In the genomic region with DNA sequence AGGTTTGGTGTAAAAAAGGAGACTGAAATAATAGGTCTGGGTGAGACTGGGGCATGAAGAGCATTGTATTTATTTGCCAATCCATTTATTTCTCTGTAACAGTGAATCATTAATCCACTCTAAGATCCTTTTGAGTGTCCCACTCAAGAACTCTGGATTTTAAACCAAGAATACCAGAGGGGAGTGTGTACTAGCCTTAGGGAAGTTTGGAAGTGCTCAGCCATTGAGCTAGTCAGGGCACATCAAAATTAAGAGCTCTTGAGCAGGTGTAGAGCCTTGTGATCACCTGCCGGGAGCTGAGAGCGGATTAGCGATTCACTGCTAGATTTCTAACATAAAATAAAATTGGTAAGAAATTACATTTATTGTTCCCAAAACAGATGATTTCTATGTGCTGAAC, we compare ENCODE assay signal across 29 mouse cellular contexts. TPM values are rescaled to one million over a fixed set of nuclear protein-coding genes. Genes with fewer than 3 reads are reported as not detected.
DNase-seq lines count a peak whose midpoint lies in the region; ATAC-seq and TF ChIP-seq lines count a peak whose summit lies in the region.
"Had no signal": no experiment of that assay in that cellular context is flagged by ENCODE, and none has a peak within 500 bp of the region (broad histone marks: within the 10 kb centered on the region; RNA-seq: fewer than 3 reads in every experiment).

No protein-coding gene starts in this region.

- TF ChIP-seq EP300 in lung, postnatal 0 days (IDR thresholded peaks at IDR 0.05), result no peak

- H3K4me1 ChIP-seq in lung, embryonic 15.5 days, result no peaks in the 10 kb centered on the region
- H3K4me1 ChIP-seq in lung, postnatal 0 days (ENCODE audit: insufficient read depth, low read depth, low read length), result no peaks in the 10 kb centered on the region
- no peaks in the 10 kb centered on the region for H3K4me1 ChIP-seq in lung, adult 2 months (ENCODE audit: control insufficient read depth, insufficient read depth, low read length)
- H3K4me1 ChIP-seq: embryonic facial prominence, embryonic 13.5 days; embryonic facial prominence, embryonic 15.5 days; forebrain, embryonic 10.5 days; forebrain, embryonic 12.5 days had no signal

- TF ChIP-seq POLR2A in lung, adult 2 months (IDR thresholded peaks at IDR 0.05; ENCODE audit: borderline replicate concordance, extremely low read depth, low read depth, low read length), result no peak

- DNase-seq in heart, adult 11 months, result peak; percentile 59
- DNase-seq in heart, postnatal 14 days, result no peak
- no peak for DNase-seq in lung, postnatal 14 days
- DNase-seq in lung, postnatal 0 days (ENCODE audit: low spot score), result peak; percentile 54
- no peak for DNase-seq in lung, adult 2 months
- peak; percentile 29 for DNase-seq in lung, postnatal 36 days
- DNase-seq: adrenal gland, adult 8-10 months; adrenal gland, postnatal 14 days; adrenal gland, postnatal 36 days; B cell, adult 2 months; cerebellum, adult 11-12 months; cerebellum, adult 2 months; cerebellum, adult 9-10 months; cerebellum, postnatal 10 days; cerebellum, postnatal 25 days; embryo, embryonic 11 days had no signal

- H3K27me3 ChIP-seq in lung, embryonic 15.5 days, result no peaks in the 10 kb centered on the region
- no peaks in the 10 kb centered on the region for H3K27me3 ChIP-seq in lung, postnatal 0 days (replicated peaks; ENCODE audit: insufficient read depth, low read length)
- H3K27me3 ChIP-seq: CH12.LX; embryonic facial prominence, embryonic 13.5 days; embryonic facial prominence, embryonic 15.5 days; forebrain, embryonic 12.5 days; Patski had no signal

- peak overlapping the region; percentile 45; the same call in 1 of the 2 replicates for H3K27ac ChIP-seq in lung, embryonic 15.5 days
- H3K27ac ChIP-seq in lung, postnatal 0 days (ENCODE audit: low read length), result no peak overlapping the region
- H3K27ac ChIP-seq: embryonic facial prominence, embryonic 13.5 days; embryonic facial prominence, embryonic 15.5 days; forebrain, embryonic 10.5 days; forebrain, embryonic 12.5 days had no signal

- TF ChIP-seq CTCF in lung, postnatal 0 days (IDR thresholded peaks at IDR 0.05), result no peak
- no peak for TF ChIP-seq CTCF in lung, adult 2 months (IDR thresholded peaks at IDR 0.05; ENCODE audit: insufficient read depth, low read length)

- no peaks in the 10 kb centered on the region for H3K9me3 ChIP-seq in lung, embryonic 15.5 days
- no peaks in the 10 kb centered on the region for H3K9me3 ChIP-seq in lung, postnatal 0 days (ENCODE audit: low read length)
- H3K9me3 ChIP-seq: embryonic facial prominence, embryonic 13.5 days; embryonic facial prominence, embryonic 15.5 days; forebrain, embryonic 10.5 days; forebrain, embryonic 12.5 days; G1E had no signal

- no peak overlapping the region for H3K4me3 ChIP-seq in lung, embryonic 15.5 days
- no peak overlapping the region for H3K4me3 ChIP-seq in lung, postnatal 0 days (ENCODE audit: low read depth, low read length)
- H3K4me3 ChIP-seq in lung, adult 2 months (replicated peaks; ENCODE audit: extremely low read depth, low read depth, low read length), result no peak overlapping the region
- H3K4me3 ChIP-seq: embryonic facial prominence, embryonic 13.5 days; embryonic facial prominence, embryonic 15.5 days; erythroblast, embryonic 14.5 days; forebrain, embryonic 10.5 days; forebrain, embryonic 12.5 days had no signal

- WGBS in lung, embryonic 15.5 days, result 67% methylated on average over 3 of the region's 3 CpGs
- 64% methylated on average over 3 of the region's 3 CpGs for WGBS in lung, postnatal 0 days
- WGBS in lung, adult 2 months, result 79% methylated on average over 3 of the region's 3 CpGs

- H3K36me3 ChIP-seq in lung, embryonic 15.5 days, result peaks cover 49% of the 10 kb centered on the region
- H3K36me3 ChIP-seq in lung, postnatal 0 days (ENCODE audit: insufficient read depth, low read length), result peaks cover 29% of the 10 kb centered on the region; the same call in 1 of the 2 replicates

- no peak overlapping the region for H3K4me2 ChIP-seq in lung, embryonic 15.5 days
- no peak overlapping the region for H3K4me2 ChIP-seq in lung, postnatal 0 days (replicated peaks; ENCODE audit: low read depth, low read length)
- H3K4me2 ChIP-seq: embryonic facial prominence, embryonic 13.5 days; embryonic facial prominence, embryonic 15.5 days; forebrain, embryonic 12.5 days had no signal

- intact Hi-C loops in heart, postnatal 14 days (cut with DNase I), result no loop called here

- H3K9ac ChIP-seq in lung, embryonic 15.5 days, result no peak overlapping the region
- H3K9ac ChIP-seq in lung, postnatal 0 days (replicated peaks; ENCODE audit: low read depth), result no peak overlapping the region
- H3K9ac ChIP-seq: embryonic facial prominence, embryonic 13.5 days; embryonic facial prominence, embryonic 15.5 days; forebrain, embryonic 12.5 days had no signal

- no peak for ATAC-seq in lung, embryonic 15.5 days (ENCODE audit: borderline replicate concordance, extremely low read depth, low FRiP score, low TSS enrichment)
- peak; percentile 83 for ATAC-seq in lung, postnatal 0 days
- ATAC-seq: activated CD4-positive, CD25-positive, alpha-beta regulatory T cell, adult 4 months; CD4-positive, CD25-positive, alpha-beta regulatory T cell, adult 4 months; forebrain, embryonic 14.5 days; Patski had no signal

RNA-seq across cellular contexts. Expression of a gene that starts 20.7 kb away (rescaled TPM):
- total RNA-seq in heart, postnatal 14 days (2021), result 10 to 100 TPM; 23.3 to 23.4 TPM
- polyA plus RNA-seq in lung, embryonic 15.5 days (2015; fragmentation: Nextera tagmentation; extraction: Ambion mirVana), result 29.5 and 31.4 TPM in 2 replicates
- 40.0 and 40.3 TPM in 2 replicates for polyA plus RNA-seq in lung, postnatal 0 days (2015; fragmentation: Nextera tagmentation; extraction: Ambion mirVana)
- polyA plus RNA-seq in lung, adult 2 months (2012; rRNA removed), result 11.1 and 18.5 TPM in 2 replicates

RNA-seq across cellular contexts. Expression of a gene that starts 24.2 kb away (rescaled TPM):
- total RNA-seq in heart, postnatal 14 days (2021), result under 1 TPM; 0.73 to 0.98 TPM
- 8.7 and 9.1 TPM in 2 replicates for polyA plus RNA-seq in lung, embryonic 15.5 days (2015; fragmentation: Nextera tagmentation; extraction: Ambion mirVana)
- 0.64 and 0.89 TPM in 2 replicates for polyA plus RNA-seq in lung, postnatal 0 days (2015; fragmentation: Nextera tagmentation; extraction: Ambion mirVana)
- 0.38 and 1.1 TPM in 2 replicates for polyA plus RNA-seq in lung, adult 2 months (2012; rRNA removed)
- total RNA-seq: CH12.LX; common myeloid progenitor, adult 5-6 weeks had no signal
- polyA plus RNA-seq: activated CD4-positive, CD25-positive, alpha-beta regulatory T cell, adult 4 months; CD4-positive, CD25-positive, alpha-beta regulatory T cell, adult 4 months; erythroblast, embryonic 14.5 days; G1E had no signal

Comparison
In these comparisons a context has a peak if more than half of its experiments do, and no peak if none do; other contexts are left out.
1. DNase-seq: peak in heart, adult 11 months (single experiment), lung, postnatal 0 days (single experiment) and lung, postnatal 36 days (single experiment); none in heart, postnatal 14 days (0 of 2), lung, postnatal 14 days (single experiment) and lung, adult 2 months (single experiment).